Mouse (Mus musculus) heart, embryonic 11.5 days (tissue): ENCODE measurements around the gene Gm20696. TPM values are rescaled to one million over a fixed set of nuclear protein-coding genes. Genes with fewer than 3 reads are reported as not detected.

Source experiments
- ATAC-seq: fragments of 200-750 bp; cut with Nextera tagmentation; replicated peaks from 2 replicates; pipeline ENCODE4 v1.8.0; 2017; ENCODE audit warnings: moderate library complexity; ENCODE audit not compliant: insufficient number of reproducible peaks, low FRiP score, low TSS enrichment
- H3K27ac ChIP-seq: fragments of 300-500 bp; sonication (generic); 2 replicates; pipeline ENCODE4 v1.5.1; 2014; ENCODE audit warnings: mild to moderate bottlenecking, low read depth, low read length
- H3K27me3 ChIP-seq: fragments of 300-500 bp; sonication (generic); 2 replicates; pipeline ENCODE4 v1.6.1; 2014; ENCODE audit warnings: mild to moderate bottlenecking, low read length, mixed read lengths; ENCODE audit not compliant: control insufficient read depth, insufficient read depth
- H3K36me3 ChIP-seq: fragments of 300-500 bp; sonication (generic); 2 replicates; pipeline ENCODE4 v1.6.1; 2014; ENCODE audit warnings: mild to moderate bottlenecking, low read length, moderate library complexity, mixed read lengths; ENCODE audit not compliant: control insufficient read depth, insufficient read depth
- H3K4me1 ChIP-seq: fragments of 300-500 bp; sonication (generic); 2 replicates; pipeline ENCODE4 v1.6.1; 2014; ENCODE audit warnings: low read length; ENCODE audit not compliant: control insufficient read depth, insufficient read depth
- H3K4me2 ChIP-seq: fragments of 300-500 bp; sonication (generic); 2 replicates; pipeline ENCODE4 v1.6.1; 2014; ENCODE audit warnings: mild to moderate bottlenecking, moderate library complexity
- H3K4me3 ChIP-seq: fragments of 300-500 bp; sonication (generic); 2 replicates; pipeline ENCODE4 v1.5.1; 2014; ENCODE audit warnings: low read depth, low read length
- H3K9ac ChIP-seq: fragments of 300-500 bp; sonication (generic); 2 replicates; pipeline ENCODE4 v1.6.1; 2014; ENCODE audit warnings: mild to moderate bottlenecking, low read depth, low read length, moderate library complexity
- H3K9me3 ChIP-seq: fragments of 300-500 bp; sonication (generic); replicated peaks from 2 replicates; pipeline ENCODE4 v1.6.1; 2016; ENCODE audit warnings: low read length; ENCODE audit not compliant: control insufficient read depth
- WGBS: fragments of 180-500 bp; shearing (Covaris S2); extraction: QIAGEN DNeasy Blood & Tissue Kit; methylation state at CpG from one replicate; pipeline ENCODE4 v1.1.7; 2014; ENCODE audit not compliant: insufficient replicate concordance; 5-methylcytosine and 5-hydroxymethylcytosine counted together
- polyA plus RNA-seq: library from polyadenylated mRNA; unstranded; fragments of >200 nt; fragmentation: Nextera tagmentation; extraction: Ambion mirVana; gene quantifications from 2 replicates; pipeline ENCODE4 v1.2.1, GENCODE M21; 2014

The Gm20696 gene
- polyA plus RNA-seq, 1 experiment from 2014 or later, result 4.0 TPM

- Histone ChIP-seq H3K4me3 (no peak overlapping the region), H3K4me2 (peak overlapping the region; percentile 49), H3K9ac (peak overlapping the region; percentile 29; the same call in 1 of the 2 replicates), H3K4me1 (peaks cover 41% of the 10 kb centered on the region), H3K9me3 (no peaks in the 10 kb centered on the region), H3K27me3 (no peaks in the 10 kb centered on the region), H3K36me3 (no peaks in the 10 kb centered on the region), H3K27ac (peak overlapping the region; percentile 24; the same call in 1 of the 2 replicates)
- WGBS, result 12% methylated on average over 11 of the region's 12 CpGs
- ATAC-seq, result no peak
These were observed 403.3 kb downstream of the Gm20696 start for GRCm38 (mm10) chr6:99263061-99263885.

GRCm38 (mm10) chr6:99261737-99262130, 404.9 kb downstream of the Gm20696 start:
- Histone ChIP-seq H3K27ac (no peak overlapping the region), H3K36me3 (no peaks in the 10 kb centered on the region), H3K9ac (no peak overlapping the region), H3K27me3 (no peaks in the 10 kb centered on the region), H3K4me3 (no peak overlapping the region), H3K9me3 (no peaks in the 10 kb centered on the region), H3K4me2 (no peak overlapping the region), H3K4me1 (peaks cover 37% of the 10 kb centered on the region)
- ATAC-seq, result no peak
- 53% methylated on average over 4 of the region's 4 CpGs for WGBS

- H3K27me3 ChIP-seq, result no peaks in the 10 kb centered on the region
- H3K4me2 ChIP-seq, result no peak overlapping the region
- peaks cover 32% of the 10 kb centered on the region for H3K4me1 ChIP-seq
- no peaks in the 10 kb centered on the region for H3K36me3 ChIP-seq
- H3K9ac ChIP-seq, result no peak overlapping the region
- H3K27ac ChIP-seq, result no peak overlapping the region
- 61% methylated on average over 11 of the region's 11 CpGs for WGBS
- ATAC-seq, result no peak
- H3K9me3 ChIP-seq, result no peaks in the 10 kb centered on the region
- no peak overlapping the region for H3K4me3 ChIP-seq
These were observed 405.5 kb downstream of the Gm20696 start for GRCm38 (mm10) chr6:99260941-99261736.

GRCm38 (mm10) chr6:99258346-99258745, 408.3 kb downstream of the Gm20696 start:
- Histone ChIP-seq H3K36me3 (no peaks in the 10 kb centered on the region), H3K27me3 (no peaks in the 10 kb centered on the region), H3K4me3 (no peak overlapping the region), H3K4me2 (no peak overlapping the region), H3K4me1 (peaks cover 11% of the 10 kb centered on the region), H3K9ac (no peak overlapping the region), H3K9me3 (no peaks in the 10 kb centered on the region), H3K27ac (no peak overlapping the region)
- ATAC-seq, result no peak
- WGBS, result 65% methylated on average over 5 of the region's 5 CpGs

- Histone ChIP-seq H3K4me3 (no peak overlapping the region), H3K9me3 (no peaks in the 10 kb centered on the region), H3K27ac (no peak overlapping the region), H3K4me1 (peaks cover 9% of the 10 kb centered on the region), H3K27me3 (no peaks in the 10 kb centered on the region), H3K36me3 (no peaks in the 10 kb centered on the region), H3K9ac (no peak overlapping the region), H3K4me2 (no peak overlapping the region)
- WGBS, result 73% methylated on average over 2 of the region's 2 CpGs
- no peak for ATAC-seq
These were observed 408.9 kb downstream of the Gm20696 start for GRCm38 (mm10) chr6:99257676-99258075.

GRCm38 (mm10) chr6:99253331-99253730, 413.3 kb downstream of the Gm20696 start:
- H3K9me3 ChIP-seq, result no peaks in the 10 kb centered on the region
- H3K9ac ChIP-seq, result no peak overlapping the region
- WGBS, result 71% methylated on average over 8 of the region's 8 CpGs
- no peak overlapping the region for H3K27ac ChIP-seq
- no peak overlapping the region for H3K4me3 ChIP-seq
- no peaks in the 10 kb centered on the region for H3K27me3 ChIP-seq
- peaks cover 13% of the 10 kb centered on the region for H3K4me1 ChIP-seq
- ATAC-seq, result no peak
- no peak overlapping the region for H3K4me2 ChIP-seq
- H3K36me3 ChIP-seq, result no peaks in the 10 kb centered on the region

GRCm38 (mm10) chr6:99252816-99253215, 413.8 kb downstream of the Gm20696 start:
- no peaks in the 10 kb centered on the region for H3K36me3 ChIP-seq
- no peaks in the 10 kb centered on the region for H3K9me3 ChIP-seq
- 82% methylated on average over 5 of the region's 5 CpGs for WGBS
- no peaks in the 10 kb centered on the region for H3K27me3 ChIP-seq
- ATAC-seq, result no peak
- no peak overlapping the region for H3K9ac ChIP-seq
- peaks cover 13% of the 10 kb centered on the region for H3K4me1 ChIP-seq
- no peak overlapping the region for H3K4me2 ChIP-seq
- no peak overlapping the region for H3K4me3 ChIP-seq
- H3K27ac ChIP-seq, result no peak overlapping the region

- no peak overlapping the region for H3K9ac ChIP-seq
- H3K4me3 ChIP-seq, result no peak overlapping the region
- no peak for ATAC-seq
- no peaks in the 10 kb centered on the region for H3K9me3 ChIP-seq
- no peak overlapping the region for H3K27ac ChIP-seq
- no peak overlapping the region for H3K4me2 ChIP-seq
- peaks cover 13% of the 10 kb centered on the region for H3K4me1 ChIP-seq
- WGBS, result 80% methylated on average over 4 of the region's 4 CpGs
- no peaks in the 10 kb centered on the region for H3K36me3 ChIP-seq
- no peaks in the 10 kb centered on the region for H3K27me3 ChIP-seq
These were observed 414.7 kb downstream of the Gm20696 start for GRCm38 (mm10) chr6:99251924-99252323.
